Mouse (Mus musculus) monocyte, adult 2 months (primary cell): ENCODE results near the gene Usp21.

Experiments used
- DNase-seq, 2 experiments: peaks; one replicate each; pipeline ENCODE4 v3.0.0; 2022; ENCODE audit warnings: low spot score in 2 of 2, low read depth in 1 of 2

Gene Usp21

DNA sequence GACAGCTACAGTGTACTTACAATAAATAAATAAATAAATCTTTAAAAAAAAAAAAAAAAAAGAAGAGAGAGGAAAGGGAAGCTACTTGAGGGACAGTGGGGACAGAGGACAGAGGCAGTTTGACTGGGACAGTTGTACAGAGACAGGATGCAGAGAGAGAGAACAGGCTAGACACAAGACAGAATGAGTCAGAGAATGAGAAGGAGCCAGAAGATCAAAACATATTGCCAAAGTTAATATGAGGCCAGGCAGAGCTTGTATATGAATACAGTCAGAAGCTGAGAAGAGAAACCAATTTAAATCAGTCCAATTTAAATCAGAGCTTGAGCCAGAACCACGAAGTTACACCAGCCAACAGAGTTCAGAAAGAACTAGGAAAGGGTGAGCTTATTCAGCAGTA lies 19.4 kb downstream of the Usp21 start:
- DNase-seq = no peak

DNA sequence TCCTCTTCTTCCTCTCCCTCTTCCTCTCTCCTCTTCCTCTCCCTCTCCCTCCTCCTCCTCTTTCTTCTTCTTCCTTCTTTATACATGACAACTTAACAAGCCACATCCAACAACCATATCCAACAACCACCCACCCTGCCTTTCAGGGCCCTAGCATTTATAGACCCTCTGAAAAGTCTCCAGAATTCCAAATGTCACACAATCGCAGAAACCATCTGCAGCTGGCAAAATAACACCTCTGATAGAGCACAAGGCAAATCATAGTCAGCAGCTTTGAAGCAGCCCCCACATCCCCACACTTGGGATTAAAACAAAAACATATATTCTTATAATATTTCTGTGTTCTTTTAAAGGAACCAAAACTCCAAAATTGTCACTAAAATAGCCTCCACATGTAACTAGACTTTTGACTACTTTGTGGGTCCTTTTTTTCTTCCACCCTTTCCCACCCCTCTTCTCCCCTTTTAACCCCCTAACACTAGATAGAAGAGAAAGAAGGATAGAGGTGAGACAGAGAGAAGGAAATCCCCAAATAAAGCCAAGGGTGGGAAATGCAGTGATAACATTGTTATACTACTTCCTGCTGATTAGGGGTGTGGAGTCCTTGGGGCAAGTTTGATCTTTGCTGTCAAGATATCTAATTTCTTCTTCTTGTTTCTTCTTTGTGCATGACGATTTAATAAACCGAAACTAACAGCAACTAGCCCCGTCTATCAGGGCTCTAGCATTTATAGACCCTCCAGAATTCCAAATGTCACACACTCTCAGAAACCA lies 21.6 kb downstream of the Usp21 start:
- DNase-seq = no peak

DNA sequence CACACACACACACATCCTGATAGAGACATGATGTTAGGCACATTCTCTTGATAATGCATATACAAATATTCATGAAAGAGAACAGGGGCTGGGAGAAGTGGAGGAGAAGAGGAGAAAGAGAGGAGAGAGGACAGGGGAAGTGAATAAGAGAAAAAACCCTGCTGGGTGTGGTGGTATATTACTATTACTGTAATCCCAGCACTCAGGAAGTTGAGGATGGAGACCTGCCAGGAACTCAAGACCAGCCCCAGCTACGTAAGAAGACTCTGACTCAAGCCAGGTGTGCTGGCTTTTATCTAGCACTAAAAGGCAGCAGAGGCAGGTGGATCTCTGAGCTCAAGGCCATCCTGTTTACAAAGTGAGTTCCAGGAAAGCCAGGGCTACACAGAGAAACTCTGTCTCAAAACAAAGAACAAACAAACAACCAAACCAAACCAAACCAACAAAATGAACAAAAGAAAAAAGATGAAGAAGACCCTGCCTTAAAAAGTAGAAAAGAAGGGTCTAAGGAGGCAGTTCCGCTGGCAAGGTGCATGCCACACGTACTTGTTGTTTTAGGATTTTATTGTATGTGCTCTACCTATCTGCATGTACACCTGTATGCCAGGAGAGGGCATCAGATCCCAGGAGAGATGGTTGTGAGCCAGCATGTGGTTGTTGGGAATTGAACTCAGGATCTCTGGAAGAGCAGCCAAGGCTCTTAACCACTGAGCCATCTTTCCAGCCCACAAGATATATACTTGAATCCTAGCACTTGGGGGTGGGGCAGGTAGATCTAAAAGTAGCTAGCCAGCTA lies 23.9 kb downstream of the Usp21 start:
- no peak for DNase-seq

DNA sequence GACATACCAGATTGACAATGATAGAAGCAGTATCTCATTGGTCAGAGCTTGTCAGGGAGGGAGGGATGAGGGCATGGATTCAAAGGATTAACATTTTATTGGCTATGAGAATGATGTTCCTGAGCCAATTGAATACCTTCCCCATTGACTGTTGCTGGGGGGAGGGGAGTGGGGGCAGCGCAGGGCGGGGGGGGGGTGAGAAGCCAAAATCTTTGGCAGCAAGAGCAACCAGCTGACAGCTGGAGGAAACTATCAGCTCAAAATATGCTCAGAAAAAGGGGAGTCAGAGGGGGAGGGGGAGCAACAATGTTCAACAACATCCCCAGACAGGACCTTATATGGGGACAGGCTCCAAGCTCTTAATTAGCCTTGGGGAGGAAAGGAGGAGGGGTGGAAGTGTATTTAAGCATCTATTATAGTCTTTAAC lies 24.6 kb downstream of the Usp21 start:
- DNase-seq = no peak

DNA sequence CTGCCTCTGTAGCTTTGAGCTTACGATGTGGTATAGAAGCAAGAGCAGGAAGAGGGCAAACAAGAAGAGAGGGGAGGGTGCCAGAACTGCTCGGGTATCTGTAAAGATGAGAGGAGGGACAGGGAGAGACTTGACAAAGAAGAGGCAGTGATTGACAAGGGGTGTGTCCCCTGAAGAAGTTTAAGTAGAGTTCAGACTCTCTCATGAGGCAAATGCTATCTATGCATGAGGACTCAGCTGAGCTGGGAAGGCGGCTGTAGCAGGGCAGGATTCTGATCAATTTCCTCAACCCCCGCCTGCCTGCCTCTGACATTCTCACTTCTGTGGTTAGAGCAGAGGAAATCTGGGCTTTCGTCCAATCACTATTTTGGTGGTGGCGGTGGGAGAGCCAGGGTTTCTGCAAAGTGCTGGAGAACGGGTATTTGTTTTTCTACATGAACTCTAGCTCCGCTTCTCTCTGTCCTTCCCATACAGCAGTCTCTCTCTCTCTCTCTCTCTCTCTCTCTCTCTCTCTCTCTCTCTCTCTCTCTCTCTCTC lies 25.1 kb downstream of the Usp21 start:
- DNase-seq = no peak

DNA sequence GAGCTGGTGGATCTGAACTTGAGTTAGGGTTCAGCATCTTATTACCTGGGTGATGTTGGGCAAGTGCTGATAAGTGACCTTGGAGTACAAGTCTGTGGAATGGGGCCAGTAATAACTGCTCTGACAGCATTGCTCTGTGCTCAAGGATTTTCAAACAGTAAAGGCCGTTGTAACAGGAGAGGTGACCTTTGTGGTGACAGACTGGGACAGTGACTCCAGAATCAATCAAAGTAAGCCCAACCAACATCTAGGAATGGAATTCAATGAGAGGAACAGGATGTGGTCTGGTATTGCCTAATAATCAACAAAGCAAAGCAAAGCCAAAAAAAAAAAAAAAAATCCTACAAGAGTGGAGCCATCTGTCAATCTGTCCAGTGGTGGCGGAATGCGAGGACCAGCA lies 27.5 kb downstream of the Usp21 start:
- no peak for DNase-seq

DNA sequence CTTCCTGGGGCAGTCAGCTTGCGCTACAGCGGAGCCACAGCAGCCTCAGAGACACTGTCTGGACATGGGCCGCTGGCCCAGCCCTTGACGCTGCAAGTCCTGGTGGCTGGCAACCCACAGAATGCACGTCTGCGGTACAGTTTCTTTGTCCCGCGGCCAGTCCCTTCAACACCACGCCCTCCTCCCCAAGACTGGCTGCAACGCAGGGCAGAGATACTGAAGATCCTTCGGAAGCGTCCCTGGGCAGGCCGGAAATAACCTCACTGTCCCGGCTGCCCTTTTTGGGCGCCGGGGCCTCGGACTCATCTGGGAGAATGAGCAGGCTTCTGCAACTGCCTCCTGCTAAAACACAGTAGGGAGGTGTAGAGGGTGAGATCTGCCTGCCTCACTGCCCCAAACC lies 28.9 kb downstream of the Usp21 start:
- DNase-seq = no peak

DNA sequence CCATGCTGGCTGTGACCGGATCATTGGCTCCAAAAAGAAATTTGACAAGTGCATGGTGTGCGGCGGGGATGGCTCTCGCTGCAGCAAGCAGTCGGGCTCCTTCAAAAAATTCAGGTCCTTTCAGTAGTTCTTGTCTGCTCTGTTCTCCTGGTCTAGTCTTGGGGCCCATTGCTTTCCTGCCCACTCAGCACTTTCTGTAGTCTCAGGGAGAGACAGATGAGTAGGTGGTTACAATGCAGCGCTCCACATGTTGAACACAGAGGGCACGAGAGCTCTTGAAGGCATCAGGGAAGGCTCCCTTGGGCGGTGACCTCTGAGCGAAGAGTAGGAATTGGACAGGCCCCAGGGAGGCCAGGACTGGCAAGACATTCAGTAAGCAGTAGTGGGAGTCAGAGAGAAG lies 30.0 kb downstream of the Usp21 start:
- no peak for DNase-seq

DNA sequence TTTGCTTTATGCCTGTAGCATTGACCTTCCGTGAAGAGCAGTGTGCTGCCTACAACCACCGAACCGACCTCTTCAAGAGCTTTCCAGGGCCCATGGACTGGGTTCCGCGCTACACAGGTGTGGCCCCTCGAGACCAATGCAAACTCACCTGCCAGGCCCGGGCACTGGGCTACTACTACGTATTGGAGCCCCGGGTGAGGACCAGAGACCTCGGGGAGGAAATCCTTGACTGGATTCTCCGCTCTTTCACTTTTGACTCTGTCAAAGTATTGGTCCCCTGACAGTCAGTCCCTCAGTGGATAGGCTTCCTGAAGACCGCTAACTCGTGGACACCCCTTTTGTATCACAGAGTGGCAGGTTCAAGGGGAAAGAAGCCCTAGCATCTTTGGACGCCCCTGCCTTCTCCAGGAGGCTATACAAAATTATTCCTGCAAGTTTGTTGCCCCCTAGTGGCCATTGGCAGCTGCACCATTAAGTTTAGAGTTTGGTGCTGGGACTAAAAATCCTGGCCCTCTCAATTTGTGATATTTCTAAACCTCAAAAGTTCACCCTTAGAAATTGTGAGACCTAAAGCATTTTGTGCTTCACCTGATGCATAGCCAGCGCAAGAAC lies 30.7 kb downstream of the Usp21 start:
- peak in 1 of 2 experiments; percentile 34 for DNase-seq

DNA sequence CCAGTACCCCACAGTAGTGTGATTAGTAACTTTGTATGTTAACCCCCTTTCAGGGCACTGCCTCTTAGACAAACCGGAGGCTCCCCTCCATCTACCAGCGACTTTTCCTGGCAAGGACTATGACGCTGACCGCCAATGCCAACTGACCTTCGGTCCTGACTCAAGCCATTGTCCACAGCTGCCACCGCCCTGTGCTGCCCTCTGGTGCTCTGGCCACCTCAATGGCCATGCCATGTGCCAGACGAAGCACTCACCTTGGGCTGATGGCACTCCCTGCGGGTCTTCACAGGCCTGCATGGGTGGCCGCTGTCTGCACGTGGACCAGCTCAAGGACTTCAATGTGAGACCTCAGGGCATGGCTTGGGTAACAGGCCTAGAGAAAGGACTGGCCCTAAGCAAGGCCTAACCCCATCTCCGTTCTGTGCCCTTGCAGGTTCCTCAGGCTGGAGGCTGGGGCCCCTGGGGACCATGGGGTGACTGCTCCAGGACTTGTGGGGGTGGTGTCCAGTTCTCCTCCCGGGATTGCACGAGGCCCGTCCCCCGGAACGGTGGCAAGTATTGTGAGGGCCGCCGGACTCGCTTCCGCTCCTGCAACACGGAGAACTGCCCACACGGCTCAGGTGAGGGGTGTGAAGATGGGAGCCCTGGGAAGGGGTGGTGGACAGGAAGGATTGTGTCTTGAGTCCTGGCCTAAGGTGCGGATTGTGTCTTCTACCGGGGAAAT lies 31.5 kb downstream of the Usp21 start:
- no peak for DNase-seq

DNA sequence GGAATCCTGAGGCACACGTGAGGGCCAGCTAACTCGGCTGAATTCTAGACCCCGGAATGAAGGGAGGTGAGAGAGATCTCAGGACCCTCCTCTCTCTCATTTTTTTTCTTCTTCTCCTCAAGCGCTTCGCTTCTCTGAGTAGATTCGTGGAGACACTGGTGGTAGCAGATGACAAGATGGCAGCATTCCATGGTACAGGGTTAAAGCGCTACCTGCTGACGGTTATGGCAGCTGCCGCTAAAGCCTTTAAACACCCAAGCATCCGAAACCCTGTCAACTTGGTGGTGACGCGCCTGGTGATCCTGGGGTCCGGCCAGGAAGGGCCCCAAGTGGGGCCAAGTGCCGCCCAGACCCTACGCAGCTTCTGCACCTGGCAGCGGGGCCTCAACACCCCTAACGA lies 35.4 kb downstream of the Usp21 start:
- DNase-seq = no peak

DNA sequence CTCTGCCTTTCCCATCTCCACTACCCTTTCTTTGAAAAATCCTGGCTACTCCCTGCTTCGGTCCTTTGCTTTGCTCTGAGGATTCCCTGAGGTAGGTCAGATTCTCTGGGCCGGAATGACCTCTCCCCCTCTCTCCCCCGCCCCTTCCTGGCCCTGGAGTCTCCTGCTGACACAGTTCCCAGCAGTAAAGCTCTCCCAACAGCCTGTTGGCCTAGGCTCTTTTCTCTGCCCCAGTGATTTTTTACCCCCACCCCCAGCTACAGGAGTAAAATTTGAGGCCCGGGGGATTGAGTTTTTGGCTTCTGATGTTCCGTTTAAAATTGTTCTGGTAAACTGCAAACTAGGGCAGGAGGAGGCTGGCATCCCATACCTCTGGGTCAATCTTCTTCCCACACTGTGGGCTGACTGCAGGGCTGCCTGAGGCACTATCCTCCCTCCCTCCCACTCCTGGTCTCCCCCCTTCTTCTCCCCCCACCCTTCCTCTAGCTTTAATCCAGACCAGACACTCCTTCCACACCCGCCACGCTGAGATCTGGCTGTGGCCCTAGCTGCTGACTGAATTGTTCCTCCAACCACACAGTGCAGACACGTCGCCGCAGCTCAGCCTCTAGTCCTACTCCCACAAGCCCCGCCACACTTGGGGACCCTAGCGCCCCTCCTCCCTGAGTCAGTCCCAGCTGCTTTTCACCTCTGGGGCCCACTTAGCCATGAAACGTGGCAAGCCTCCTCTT lies 36.0 kb downstream of the Usp21 start:
- no peak for DNase-seq

DNA sequence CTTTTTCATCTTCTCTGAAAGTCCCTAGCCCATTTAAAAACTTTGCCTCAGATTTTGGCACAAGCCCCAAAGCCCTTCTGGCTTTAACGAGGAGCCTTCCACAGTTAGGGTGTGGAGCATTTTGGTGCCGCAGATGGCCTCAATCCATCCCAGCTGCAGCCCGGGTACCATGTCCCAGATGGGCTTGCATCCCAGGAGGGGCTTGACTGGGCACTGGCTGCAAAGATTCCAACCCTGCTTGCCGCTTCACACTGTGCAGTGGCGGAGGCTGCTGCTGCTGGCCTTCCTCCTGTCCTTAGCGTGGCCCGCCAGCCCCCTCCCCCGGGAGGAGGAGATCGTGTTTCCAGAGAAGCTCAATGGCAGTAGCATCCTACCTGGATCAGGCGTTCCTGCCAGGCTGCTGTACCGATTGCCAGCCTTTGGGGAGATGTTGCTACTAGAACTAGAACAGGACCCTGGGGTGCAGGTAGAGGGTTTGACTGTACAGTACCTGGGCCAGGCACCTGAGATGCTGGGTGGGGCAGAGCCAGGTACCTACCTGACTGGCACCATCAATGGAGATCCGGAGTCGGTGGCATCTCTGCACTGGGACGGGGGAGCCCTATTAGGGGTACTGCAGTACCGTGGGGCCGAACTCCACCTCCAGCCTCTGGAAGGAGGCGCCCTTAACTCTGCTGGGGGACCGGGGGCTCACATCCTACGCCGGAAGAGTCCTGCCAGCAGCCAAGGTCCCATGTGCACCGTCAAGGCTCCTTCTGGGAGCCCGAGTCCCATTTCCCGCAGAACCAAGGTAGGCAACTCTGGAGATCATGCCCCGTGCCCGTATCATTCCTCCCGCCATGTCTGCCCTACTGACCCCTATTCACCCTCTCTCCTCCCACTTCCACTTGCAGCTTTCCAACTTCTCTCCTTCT lies 36.9 kb downstream of the Usp21 start, which contains the start of gene Ndufs2:
Ndufs2 (minus strand) TSS at position 709 of the 914 bp plus-strand sequence.
- DNase-seq = no peak

DNA sequence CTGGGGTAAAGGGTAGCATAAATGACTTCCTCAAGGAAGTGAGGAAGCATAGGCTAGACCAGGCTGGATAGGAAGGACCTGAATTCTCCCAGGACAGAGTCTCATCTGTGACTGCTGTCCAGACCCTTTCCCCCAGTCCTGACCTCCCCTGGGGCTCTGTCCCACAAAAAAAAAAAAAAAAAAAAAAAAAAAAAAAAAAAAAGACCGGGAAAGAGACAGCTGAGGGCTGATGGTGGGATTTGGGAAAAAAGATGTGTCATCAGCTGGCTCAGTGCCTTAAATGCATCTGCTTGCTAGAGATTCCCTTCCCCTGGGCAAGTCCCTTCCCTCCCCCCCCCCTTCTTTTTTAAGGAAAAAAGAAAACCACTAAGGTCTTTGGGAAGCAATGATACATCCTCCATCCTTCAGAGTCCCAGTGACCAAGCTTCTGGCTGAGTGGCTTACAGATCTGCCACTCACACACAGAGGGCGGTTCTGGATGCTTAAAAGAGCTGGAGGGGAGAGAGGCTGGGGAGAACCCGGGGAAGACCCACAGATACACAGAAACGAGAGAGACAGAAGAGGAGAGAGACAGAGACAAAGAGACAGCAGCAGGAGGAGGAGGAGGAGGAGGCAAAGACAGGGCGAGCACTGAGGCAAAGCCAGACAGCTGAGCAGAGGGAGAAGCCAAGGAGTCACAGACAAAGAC lies 37.7 kb downstream of the Usp21 start, which contains the start of gene Adamts4:
Adamts4 (plus strand) TSS at position 509 of the 688 bp plus-strand sequence.
- DNase-seq = no peak

DNA sequence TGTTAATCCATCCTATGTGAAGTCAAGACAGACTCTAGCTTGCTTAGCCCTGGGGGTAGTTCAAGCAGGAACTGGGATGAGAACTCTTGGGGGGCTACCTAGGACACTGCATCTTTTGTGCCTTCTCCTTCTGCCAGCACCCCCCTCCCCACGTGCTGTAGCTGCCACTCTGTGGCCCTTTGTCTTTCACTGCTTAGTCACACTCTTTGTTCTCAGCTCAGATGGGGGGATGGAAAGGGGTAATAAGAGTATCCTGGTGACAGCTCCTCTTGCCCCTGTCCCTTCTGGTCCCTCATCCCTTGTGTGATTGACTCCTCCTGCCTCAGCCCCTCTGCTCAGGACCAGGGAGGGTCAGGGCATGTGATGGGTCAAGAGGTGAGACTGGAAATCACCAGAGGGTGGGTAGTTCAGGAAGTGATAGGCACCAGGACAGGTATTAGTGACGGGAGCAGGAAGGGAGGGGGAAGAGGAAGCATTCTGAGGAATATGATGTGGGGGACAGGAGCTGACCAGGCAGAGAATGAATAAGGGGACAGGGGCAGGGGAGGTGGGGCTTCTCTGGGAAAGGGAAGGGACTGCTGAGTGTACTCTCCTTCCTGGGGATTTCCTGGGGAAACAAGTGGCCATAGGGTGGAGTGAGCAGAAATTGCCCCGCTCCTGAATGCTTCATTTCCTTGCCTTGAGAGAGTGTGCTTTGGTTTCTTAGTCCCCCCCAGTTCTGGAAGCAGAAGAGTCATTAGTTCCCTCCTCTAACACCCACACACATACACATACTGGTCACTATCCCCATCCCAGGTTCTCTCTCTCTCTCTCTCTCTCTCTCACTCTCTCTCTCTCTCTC lies 39.2 kb downstream of the Usp21 start:
- no peak for DNase-seq

DNA sequence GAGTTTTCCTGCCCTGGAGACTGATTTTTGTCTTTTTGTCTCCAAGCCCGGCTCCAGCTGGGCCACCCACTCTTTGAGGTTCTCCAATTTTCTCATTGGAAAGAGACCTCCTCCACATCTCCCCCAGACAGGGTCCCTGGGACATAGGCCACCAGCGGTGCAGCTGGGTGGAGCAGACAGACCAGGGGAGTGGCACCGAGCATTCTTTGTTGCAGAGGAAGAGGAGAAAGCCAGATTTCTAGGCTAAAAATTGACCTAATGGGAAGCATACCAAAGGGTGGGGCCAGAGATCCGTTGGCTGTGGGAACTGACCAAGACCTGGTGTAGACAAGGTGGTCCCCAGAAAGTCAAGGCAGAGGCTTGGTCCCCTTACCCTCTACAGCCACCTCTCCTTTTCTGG lies 39.9 kb downstream of the Usp21 start:
- no peak for DNase-seq

DNA sequence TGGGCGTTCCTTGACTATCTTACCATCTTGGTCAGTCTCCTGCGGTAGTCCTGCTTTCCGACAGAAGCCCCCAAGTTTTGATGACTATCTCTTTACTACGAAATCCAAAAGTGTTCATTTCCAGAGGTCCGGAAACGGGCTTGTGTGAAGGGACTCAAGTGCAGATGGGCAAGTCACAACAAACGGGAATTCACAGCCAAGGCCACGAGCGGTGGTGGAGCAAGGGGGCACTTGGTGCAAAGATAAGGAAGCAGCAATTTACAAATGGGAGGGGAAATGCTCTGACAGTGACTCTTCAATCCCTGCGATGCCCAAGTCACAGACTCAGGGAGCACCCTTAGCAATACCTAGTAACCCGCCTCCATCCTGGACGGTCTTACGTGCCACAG lies 40.3 kb downstream of the Usp21 start:
- no peak for DNase-seq
